Mouse (Mus musculus) yolk sac, embryonic 10.5 days (tissue): ENCODE results near the gene Nid2.
A peak's percentile ranks its signal among the peaks of the same experiment; 100 is the strongest.

Experiments
- DNase-seq: peaks from one replicate; pipeline ENCODE4 v3.0.0-alpha.2; 2017; ENCODE audit warnings: low spot score

The Nid2 gene

DNA sequence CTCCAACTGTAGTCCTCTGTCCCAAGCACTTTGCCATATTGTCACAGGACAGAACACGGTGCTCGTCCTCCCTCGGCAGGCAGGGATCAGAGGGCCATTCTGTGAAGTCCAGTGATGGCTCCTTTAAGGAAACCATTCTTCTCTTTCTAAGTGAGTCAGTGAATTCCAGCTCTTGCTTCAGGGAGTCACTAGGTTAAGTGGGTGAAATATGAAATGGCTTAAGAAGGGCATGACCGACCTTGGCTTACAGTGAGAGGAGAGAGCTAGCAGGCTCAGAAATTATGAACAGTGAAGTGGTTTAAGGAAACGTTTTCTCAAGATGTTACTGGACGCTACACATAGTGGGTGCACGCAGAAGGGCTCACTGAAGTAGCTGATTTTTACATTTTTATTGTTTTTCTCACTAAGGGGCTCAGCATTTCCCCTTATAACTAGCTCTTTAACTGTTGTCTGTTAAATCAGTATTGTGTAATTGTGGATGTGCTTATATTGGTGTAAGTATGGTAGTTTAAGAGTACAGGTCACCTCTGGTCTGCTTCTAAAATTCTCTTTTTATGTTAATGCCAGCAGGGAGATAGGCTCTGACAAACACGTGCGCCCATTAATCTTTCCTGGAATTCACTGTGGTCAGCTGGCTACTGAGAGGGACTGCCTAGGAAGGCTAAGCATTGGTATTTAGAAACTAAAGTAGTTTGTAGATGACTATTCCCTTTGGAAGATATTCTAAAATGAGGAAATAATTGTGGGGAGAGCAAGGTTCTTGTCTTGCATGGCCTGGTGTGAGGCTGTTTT lies 34.9 kb downstream of the Nid2 start:
- DNase-seq: no peak

DNA sequence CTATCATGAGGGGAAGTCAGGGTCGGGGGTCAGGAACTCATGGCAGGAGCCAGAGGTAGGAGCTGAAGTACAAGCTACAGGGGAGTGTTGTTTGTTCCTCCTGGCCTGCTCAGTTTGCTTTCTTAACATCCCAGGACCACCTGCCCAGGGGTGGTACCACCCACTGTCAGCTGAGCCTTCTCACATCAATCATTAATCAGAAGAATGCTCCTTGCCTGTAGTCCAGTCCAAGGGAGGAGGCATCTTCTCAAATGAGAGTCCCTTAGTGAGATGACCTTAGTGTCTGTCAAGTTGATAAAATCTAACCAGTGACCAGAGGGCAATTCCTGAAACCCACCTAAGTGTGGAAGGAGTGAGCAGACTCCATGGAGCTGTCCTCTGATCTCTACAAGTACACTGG lies 37.4 kb downstream of the Nid2 start:
- DNase-seq: peak; percentile 82

DNA sequence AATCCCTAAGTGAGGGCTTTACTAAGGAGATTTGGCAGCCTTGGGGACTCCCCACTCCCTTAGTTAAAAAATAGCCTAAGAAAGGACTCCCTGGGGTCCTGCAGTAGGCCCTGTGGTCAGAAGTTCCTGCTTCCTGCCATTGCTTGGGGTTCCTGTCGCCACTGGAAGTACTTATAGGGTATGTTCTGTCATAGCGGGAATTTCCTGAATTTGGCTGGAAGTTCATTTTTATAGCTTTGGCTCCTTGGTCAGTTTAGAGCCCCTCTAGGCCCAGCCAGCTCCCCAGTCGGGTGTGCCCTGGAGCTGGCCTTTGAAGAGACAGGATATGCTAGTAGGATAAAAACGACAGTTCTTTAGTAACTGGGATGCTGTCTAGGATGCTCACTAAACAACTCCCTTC lies 43.8 kb downstream of the Nid2 start:
- DNase-seq: no peak

DNA sequence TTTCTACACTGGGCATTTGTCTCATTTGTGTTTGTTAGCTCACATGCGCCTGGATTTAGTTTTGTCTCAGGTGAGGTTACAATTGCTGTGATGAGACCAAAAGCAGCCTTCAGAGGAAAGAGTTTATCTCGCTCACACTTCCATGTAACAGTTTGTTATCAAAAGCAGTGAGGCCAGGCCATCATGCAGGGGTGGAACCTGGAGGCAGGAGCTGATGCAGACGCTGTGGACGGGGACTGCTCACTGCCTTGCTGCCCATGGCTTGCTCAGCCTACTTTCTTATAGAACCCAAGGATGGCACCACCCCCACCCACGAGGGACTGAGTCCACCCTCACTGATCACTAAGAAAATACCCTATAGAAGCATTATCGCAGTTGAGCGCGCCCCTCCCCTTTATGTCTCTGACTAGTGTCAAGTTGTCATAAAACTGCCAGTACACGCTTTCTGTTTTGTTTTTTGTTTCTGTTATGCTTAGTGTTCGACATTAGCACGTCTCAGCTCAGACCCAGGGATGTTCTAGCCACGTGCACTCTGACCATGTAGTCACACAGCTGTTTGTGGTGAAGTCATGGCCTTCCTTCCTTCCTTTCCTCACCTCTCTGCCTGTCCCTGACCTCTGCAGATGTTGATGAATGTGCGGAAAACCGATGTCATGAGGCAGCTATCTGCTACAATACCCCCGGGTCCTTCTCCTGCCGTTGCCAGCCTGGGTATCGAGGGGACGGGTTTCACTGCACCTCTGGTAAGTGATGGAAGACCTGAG lies 45.7 kb downstream of the Nid2 start:
- DNase-seq: no peak

DNA sequence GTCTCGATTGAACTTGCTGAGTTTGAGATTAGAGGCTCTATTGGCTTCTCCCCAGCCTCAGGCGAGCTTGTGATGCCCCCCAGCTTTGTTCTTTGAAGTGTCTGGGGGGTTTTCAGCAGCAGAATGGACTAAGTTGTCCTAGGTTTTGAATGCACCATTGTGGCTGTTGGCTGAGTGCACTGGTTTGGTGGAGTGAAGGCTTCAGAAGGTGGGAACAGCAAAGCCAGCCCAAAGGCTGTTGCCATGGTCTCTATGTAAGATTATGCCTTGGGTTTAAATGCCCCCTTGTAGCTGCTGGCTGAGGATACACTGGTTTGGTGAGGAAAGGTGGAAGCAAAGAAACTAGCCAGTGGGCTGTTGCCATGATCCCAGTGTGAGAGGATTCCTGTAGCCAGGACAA lies 49.4 kb downstream of the Nid2 start:
- DNase-seq: no peak

DNA sequence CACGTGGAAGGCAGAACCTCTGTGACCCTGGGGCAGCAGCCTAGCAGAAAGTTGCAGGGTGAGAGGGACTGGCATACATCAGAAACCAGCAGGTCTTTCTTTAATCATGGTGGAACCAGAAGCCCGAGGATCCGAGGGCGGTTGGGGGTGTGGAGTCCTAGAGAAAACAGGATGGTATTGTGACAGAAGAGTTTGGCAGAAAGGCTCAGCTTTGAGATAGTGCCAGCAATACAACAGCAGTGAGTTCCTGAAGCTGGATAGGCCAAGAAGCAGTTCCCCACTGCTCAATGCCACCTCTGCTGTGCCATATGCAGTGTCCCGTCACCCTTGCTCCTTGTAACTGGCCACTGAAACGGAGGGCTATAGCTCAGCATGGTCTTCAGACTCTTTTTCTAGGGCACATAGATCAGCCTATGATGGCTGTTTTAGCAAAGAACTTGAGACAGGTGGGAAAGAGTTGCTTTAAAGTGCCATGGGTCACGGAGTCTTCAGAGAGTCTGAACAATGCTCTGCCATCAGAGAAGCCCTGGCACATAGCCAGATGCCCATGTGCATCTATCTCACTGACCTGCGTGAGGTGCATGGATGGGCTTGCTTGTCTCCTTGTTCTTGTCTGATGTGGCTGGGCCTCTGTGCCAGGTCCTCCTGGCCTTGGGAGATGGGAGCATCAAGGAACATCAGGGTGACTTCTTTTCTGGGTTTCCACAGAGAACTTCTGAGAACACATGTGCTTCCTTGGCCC lies 50.6 kb downstream of the Nid2 start:
- no peak for DNase-seq

DNA sequence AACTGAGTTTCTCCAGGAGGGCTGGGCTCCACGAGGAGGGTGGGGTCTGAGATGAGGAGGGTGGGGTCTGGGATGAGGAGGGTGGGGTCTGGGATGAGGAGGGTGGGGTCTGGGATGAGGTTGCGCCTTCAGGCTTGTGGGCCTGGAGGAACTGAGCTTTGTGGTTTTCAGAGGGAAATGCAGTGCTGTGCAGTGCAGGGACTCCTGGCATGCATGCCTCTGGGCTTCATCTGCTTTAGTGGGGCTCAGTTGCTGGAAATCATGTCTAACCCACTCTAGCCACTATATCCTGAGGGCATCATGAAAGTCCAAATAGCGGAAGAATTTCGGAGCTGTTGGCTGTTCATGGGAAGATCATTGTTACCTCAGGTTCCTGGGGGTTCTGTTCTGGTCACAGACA lies 52.2 kb downstream of the Nid2 start:
- DNase-seq: no peak

DNA sequence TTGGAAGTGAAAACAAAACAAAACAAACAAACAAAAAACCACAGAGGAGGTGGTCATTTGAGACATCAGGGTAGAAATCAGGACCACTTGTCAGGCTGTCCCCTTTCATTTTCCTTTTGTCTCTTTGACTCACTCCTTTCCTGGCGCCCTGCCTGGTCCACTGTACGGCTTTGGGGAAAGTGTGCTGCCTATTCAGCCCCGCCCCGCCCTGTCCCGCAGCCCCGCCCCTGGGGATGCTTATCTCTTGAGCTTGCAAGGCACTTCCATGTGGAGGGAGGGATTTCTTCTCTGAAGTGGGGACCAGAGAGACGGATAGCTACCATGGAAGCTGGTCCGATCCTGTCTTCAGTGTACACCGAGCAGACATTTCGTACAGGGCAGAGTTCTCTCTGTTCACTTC lies 52.6 kb downstream of the Nid2 start:
- no peak for DNase-seq

DNA sequence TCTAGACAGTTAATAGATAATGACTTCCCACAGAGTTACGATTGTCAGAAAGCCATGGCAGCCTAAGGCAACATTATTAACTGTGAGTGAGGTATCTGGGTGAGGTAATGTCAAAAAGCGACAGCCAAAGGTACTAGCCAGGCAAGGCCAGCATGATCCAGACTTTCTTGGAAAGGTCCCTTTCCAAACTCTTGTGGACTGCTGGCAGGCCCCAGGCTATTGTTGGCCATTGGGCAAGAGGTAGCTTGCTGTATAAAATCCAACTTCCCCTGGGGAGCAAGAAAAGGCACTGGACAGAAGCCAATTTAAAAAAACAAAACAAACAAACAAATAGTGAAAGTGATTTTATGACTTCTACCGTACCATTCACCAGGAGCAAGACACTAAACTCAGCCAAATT lies 56.3 kb downstream of the Nid2 start:
- DNase-seq: no peak

DNA sequence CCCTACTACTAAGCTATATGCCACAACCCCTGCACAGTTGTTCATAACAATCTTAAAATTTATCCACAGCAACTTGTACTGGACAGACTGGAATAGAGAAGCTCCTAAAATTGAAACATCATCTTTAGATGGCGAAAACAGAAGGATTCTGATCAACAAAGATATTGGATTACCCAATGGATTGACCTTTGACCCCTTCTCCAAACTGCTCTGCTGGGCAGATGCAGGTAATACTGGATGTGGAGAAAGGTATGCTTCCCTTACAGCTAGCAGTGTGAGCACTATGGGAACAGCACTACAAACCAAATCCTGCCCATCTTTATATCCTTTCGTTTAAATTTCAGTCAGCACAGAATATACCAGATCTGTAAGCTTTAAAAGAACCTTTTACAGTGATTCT lies 56.8 kb downstream of the Nid2 start:
- DNase-seq: no peak

DNA sequence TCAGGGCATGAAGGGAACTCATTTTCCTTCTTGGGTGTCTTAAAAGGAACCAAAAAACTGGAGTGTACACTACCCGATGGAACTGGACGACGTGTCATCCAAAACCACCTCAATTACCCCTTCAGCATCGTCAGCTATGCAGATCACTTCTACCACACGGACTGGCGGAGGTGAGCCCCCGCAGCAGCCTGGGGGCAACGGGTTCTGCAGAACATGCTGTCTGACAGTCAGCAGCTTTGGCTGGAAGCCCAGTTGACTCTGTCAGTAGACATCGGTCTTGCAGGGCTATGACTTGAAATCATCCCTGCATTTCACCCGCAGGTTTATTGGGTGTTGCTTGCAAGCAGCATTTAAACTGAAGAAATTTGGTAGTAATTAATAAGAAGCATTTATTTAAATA lies 58.9 kb downstream of the Nid2 start:
- no peak for DNase-seq

DNA sequence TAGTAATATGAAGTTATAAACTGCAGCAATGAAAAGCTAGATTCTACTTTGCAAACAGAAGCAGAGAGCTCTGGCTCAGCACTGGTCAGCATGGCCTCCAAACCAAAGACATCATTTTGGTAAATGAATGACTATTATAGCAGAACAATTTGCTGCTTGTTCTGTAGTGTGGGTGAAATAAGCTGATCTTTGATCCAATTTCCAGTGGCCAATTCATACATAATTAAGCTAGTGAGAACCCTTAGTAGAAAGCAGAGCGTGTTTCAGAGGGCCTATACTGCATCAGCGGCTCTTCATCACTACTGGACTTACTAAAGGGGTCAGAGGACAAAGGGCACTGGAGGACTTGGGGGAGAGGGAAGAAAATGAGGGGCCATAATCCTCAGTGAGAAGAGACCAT lies 62.0 kb downstream of the Nid2 start:
- DNase-seq: no peak

DNA sequence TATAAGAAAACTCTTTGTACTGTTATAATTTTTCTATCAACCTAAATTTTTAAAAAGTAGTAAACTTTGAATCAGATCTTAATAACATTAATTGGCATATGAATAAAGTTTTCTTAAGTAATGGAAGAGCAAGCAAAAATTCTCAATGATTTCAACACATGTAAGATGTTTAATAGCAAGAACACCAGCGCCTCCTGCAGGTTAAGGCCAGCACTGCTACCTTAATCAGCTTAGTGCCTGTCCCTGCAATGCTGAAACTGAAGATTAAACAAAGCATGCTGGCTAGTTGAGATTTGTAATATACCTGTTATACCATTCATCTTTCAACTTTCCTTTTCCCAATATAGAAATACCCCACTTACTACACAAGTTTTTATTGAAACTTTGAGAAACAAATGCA lies 66.9 kb downstream of the Nid2 start:
- no peak for DNase-seq

DNA sequence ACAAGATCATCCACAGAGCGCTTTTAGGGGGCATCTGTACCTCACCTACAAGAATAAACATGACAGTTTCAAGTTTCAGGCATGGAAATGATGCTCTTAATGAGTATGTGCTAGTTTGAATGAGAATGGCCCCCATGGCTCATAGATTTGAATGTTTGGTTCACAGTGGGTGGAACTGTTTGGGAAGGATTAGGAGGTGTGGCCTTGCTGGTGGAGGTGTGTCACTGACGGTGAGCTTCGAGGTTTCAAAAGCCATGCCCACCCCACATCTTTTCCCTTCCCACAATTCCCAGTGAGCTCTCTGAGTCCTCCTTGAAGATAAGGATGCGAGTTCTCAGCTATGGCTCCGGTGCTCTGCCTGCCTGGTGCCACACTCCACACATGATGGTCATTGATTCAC lies 70.6 kb downstream of the Nid2 start:
- no peak for DNase-seq

DNA sequence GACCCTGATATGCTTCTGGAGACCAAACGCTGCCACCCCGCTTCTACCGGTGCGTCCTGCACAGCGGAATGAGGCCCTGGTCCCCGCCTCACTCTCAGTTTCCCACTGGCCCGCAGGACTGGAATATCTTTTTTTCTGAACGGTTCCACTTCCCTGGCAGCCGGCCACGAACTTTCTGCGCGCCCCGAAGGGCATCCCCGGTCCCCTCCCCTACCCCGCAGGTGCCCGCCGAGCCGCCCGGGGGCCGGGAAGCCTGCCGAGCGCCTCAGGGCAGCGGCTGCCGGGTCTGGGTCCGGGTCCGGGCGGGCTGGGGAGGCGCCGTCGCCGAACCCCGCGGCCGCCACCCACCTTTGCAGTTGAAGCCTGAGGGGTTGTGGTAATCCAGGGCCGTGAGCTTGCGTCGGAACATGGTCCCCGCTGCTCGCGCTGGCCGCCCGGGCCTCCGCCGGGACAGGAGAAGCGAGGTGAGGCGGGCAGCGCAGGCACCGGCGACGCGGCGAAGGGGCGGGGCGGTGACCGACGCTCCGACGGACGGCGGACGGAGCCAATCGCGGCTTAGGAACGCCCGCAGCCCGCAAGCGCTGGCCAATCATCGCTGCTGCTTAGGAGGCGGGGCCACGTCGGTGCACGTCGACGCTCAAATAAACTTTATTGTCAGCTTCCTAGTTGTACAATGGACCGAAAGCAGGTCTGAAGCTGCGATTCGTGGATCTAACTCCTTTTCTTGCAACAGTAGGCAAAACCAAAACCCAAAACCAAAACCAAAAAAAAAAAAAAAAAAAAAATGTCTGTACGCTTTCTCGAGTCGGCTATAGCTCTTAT lies 72.5 kb downstream of the Nid2 start, which contains the start of gene Rtraf:
Gene Rtraf (minus strand): TSS at position 504 of the 822 bp plus-strand sequence.
- peak; percentile 87 for DNase-seq

DNA sequence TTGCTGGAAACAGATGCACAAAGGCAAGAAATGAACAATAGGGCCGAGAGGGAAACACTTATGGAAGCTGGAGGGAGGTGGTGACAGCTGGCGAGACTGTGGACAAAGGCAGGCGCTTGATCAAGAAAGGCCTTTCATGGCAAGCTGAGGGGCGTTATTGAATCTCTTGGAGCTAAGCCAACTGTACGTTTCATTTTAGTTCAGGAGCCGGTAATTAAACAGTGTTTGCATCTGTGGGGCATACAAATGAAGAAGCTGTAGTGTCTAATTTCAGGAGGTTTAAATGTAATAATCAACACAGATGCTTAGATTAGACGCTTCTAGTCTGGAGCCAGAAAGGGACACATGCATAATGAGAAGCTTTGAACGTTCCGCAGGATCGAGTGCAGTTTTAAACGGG lies 74.4 kb downstream of the Nid2 start:
- no peak for DNase-seq

DNA sequence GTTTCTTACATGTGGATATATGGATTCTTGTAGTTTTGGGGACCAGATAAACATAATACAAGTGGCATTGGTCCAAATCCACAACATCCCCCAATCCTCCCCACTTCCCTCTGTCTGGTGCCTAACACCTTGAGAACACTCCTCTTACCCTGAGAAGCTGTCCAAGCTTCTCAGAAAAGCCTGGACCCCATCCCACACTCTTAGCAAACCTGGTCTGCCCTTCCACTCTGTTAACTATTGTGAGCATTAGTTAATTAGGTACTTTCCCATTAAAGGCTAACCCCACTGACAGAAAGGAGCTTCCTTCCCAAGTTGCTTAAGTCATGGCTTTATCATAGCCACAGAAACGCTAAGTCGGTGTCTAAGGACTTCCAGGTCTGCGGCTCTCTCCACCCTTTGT lies 85.2 kb downstream of the Nid2 start:
- DNase-seq: no peak

DNA sequence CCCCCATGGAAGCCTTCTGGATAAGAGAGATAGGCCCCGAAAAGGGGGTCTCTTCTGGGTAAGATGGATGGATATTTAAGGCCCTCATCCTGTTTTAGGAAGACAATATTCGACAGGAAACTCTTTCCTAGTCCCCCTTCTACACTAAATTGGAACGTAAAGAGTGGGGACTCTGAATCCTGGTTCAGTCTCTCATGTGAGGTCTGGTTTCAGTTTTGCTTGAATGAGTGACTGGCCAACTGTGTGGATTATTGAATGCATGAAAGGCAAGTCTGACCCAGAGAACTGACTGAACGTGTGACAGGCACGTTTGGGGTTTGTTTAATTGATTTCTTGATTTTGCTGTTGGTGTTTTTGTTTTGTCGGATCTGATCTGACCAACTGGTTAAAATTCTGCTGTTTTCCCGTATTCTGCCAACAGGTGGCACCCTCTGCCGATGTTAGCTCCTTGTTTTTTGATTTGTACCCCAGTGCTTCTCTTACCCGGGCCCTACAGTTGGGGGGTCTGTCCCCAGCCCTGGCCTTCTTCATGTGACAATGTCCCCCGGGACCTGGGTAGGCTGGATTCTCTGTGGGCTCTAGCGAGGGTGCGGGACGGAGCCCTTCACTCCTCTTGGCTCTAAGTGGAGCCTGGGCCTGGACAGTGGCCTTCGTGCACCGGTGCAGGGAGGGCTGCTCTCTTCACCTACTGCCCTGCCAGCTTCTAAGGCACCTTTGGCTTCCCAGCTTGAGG lies 88.7 kb downstream of the Nid2 start:
- DNase-seq: peak; percentile 50

DNA sequence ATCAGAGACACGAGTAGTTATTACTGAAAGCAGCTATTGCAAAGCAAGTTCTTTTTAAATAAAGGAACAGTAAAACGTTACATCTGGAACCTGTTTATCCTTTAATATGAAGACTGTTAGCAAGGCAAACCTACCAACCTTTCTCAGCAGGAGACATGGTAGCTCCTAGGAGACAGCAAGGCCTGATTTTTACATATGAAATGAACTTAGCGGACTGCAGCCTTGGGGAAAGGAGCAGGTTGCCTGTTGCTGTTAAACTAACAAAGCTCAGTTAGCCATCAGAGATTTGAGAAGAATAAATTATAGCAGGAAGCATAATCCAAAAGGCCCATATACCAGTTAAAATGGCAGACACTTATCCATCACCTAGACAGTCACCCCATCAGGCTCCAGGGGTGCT lies 102.4 kb downstream of the Nid2 start:
- no peak for DNase-seq

DNA sequence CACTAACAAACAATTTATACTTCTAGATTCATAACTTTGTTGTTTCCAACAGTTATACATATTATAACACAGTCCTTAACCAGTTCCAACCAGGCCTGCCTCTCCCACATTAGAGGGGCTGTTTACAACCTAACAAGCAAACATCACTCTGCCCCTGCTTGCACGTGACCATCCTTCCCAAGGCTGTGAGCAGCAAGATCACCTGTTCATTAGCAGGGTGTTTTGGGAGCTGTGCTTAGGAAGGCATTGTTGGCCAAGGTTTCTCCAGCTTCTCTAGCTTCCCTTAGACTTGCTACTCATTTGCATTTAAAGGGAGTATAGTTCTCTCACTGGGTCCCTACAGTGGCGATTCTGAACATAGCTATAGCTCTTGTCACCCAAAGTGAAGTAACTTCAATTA lies 107.2 kb downstream of the Nid2 start:
- DNase-seq: no peak
